Mouse (Mus musculus) thymus, postnatal 4 days (tissue): ENCODE measurements around the gene Il15.
A peak's percentile ranks its signal among the peaks of the same experiment; 100 is the strongest.

Experiments
- DNase-seq: peaks from one replicate; pipeline ENCODE4 v3.0.0; 2021

The Il15 gene

DNA sequence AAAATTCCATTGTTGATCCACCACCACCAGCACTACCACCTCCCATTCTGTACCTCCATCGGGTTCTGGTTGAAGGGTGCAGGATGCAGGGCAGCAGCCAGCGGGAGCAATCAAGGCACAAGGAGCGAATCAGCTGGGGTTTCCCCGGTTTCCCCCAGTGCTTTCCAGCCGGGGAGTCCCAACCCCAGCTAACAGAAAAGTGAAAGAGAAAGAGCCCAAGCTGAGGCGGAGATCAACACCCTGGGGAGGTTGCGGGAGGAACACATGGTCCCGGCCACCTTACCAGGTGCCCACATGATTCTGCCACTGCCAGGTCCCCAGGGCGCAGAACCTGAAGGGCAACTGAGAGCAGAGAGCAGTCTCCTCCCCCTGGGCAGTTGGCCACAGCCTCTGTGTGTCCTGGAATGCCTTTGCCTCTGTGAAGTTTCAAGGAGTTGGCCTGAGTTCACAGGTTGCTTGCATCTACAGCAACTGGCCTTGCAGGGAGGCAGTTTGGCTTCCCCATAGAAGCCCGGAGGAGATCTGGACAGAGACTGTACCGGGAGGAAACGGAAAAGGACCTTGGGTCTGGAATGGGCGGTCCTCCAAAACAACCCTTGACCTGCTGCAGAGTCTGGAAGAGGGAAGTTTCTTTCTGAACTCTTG lies at the start of gene Il15:
Gene Il15 (minus strand): TSS at position 537 of the 645 bp plus-strand sequence.
- DNase-seq: peak; percentile 23

DNA sequence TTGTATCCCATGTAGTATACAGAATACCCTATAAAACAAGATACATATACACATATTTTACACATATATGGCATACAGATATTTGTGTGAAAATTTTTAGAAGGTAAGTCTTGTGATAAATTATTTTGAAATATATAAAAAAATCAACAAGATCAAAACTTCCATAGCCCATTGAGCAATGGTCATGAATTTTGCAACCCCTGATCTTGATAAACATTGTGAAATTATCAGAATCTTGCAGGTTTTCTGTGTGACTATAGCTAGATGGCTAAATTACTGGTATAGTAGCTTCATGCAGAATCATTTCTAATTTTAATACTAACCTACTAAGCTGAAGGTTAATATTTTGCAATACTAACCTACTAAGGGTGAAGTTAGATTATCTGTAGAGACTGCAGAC lies 41.9 kb upstream of the Il15 start:
- DNase-seq: no peak

DNA sequence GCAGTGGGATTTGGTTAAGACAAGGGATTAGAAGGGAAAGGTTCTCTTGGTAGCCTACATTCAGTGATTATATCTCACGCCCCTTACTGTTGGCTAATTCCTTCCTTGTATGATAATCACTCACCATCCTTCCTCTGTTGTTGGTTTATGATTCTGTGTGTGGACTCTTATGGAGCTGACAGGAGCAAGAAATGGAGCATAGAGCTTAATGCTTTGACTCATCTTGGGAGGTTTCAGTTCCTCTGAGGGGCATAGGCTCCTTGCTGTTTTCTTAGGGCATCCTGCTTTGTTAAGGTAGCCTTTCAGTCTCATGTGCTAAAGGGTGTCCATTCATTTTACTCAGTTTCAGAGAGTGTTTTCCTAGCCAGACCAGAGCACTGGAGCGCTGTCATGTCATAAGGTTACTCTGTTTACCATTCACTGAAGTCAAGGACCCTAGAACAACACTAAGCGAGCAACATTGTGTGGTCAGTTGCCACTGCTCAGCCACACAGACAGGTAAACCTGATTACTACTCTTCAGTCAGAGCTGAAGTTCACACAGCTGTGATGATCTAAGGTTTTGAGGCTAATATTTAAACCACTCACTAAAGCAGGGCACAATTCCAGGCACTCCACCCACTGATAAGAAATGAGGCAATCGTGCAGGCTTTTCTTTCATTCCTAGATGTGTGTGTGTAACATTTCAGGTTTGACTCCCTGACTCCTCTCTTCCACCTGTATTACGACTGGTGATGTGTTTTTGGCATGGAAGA lies 13.7 kb upstream of the Il15 start:
- no peak for DNase-seq

DNA sequence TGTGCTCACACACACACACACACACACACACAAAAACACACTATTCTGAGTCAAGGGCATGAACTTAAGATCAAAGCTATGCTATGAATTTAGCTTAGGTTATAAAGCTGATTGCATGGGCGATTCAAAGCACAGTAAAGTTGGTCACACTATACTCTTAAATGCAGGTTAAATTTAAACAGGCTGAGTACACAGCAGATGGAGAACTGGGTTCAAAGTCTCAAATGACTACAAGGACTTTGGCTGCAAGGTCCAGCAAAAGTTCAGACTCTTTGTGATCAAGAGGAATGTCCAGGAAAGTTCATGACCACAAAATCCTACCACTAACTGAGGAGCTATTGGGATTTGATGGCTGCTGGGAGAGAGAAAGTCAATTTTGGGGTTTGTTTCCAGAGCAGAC lies 12.5 kb upstream of the Il15 start:
- DNase-seq: no peak

DNA sequence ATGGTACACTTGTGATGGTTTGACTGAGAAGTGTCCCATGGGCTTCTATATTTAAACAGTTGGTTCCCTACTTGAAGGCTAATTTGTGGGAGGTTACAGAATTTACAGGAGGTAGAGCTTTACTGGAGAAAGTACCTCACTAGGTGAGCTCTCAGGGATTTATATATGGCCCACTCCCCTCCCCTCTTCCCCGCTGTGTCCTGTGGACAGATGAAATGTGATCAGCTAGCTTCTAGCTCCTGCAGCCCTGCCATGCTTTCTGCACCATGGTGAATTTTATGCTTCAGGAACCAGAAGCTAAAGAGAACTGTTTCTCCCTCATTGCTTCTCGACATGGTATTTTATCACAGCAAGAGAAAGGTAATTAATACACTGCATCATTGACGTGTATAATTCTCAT lies 7.1 kb upstream of the Il15 start:
- DNase-seq: no peak

DNA sequence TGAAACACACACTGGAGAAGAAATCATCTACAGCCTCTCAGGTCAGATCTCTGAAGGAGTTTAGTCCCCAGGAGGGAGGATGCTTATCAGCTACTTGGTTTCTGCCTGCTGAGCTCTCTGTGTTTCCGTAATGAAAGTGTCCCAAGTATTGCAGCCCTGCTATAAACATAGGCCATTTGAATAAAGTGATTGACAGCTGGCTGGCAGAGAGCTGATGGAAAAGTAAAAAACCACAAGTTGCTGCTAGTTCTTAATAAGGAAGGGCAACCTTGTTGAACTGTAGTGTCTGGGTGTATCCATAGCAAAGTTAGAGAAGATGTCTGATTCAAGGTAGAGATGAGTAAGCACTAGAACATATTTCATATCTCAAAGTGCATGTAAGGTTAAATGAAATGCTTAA lies 4.0 kb upstream of the Il15 start:
- no peak for DNase-seq

DNA sequence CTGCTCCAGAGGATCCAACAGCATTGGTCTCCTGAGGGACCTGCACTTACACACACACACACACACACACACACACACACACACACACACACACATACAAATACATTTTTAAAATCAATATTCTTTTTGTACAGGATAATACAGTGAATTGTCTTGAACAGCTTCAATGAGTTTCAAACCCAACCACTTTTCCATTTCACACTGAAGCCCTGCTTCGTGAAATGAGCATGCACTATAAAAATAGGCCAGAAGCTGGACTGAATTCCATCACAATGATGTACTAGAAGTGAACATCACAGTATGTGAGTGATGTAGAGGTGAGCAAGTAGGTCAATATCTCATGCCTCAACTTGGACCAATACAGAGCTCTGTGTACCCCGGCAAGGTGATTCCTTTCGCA lies 1.0 kb upstream of the Il15 start:
- DNase-seq: no peak

DNA sequence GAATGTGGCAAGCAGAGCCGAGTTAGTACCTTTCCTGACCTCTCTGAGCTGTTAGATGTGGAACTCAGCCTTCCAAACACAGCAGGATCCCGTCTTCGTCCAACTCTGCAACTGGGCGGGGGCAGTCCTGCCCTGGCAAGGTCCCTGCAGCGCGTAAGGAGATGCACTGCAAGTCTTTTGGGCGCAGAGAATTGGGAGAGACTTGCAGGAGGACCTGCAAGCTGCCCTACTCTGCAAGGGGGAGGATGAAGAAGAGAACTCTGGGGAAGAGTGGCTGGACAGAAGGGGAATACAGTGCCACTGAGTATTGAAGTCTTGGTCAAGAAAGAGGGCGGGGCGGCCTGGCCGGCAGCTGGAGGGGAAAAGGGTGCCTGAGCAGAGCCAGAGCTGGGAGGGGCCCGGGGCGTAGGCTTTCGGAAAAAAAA lies 749 bp downstream of the Il15 start:
- DNase-seq: peak; percentile 16

DNA sequence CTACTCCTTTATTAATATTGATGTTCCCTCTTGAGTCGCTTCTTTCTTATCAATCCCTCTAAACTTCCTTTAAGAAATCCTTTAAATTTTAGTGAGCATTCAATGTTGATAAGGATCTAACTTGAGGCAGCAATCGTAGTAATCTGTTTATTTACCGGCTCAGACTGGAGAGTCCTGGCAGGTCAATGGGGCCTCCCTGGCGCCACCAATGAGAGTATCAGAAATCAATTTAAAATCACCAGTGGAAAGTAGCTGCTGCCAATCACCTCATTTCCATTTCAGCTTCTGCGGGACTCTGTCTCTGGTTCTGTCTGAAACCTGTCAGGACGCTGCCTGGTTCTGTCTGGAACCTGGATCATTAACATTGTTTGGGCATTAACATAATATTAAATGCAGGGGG lies 1.5 kb downstream of the Il15 start:
- no peak for DNase-seq

DNA sequence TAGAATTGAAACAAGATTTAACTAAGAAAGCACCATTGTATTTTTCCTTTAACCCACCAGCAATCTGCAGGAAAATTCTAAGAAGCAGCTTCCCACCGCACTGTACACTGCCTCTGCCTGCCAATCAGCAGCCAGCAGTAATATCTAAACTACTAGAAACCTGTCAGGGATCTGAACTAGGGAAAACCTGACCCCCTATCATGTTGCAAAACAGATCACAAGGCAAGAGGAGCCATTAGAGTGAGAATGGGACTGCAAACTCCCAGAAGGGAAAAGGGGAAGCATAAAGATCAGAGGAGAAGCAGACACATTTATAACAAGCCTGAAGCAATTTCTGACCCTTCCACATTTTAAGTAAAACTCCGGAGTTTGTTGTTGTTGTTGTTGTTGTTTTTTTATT lies 2.0 kb downstream of the Il15 start:
- no peak for DNase-seq

DNA sequence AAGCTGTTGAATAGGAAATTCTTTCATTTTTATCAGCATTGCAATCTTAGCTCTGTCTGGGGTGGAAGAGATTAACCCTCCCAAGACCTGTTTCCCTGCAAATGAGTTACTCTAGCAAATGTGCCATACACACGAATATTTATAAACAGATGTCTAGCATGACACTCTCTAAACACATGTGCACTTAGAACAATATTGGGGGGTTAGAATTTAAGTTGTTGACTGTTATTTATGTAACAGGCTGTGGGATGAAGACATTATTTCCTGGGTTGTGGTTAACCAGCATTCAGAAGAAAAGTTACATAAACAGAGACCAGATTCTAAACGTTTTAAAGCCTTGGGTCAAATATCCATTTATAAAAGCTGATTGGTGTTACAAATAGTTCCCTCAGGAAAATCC lies 2.6 kb downstream of the Il15 start:
- DNase-seq: no peak

DNA sequence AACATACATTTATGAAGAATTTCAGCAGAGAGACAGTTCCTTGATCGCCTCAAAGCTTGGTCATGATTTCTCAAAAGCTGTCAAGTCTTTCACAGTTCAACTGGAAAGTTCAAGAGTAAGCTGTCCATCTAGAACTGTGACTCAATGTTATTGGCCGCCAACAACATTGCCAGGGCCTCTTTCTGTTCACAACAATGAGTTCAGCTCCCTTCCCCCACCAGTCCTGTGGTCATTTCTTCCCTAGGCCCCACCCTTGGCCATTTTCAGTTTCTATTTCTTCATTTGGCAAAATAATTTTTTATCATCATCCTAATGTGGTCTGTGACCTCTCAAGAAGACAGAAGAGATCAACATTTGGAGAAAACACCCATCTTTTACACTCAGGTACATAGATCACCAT lies 4.5 kb downstream of the Il15 start:
- DNase-seq: no peak

DNA sequence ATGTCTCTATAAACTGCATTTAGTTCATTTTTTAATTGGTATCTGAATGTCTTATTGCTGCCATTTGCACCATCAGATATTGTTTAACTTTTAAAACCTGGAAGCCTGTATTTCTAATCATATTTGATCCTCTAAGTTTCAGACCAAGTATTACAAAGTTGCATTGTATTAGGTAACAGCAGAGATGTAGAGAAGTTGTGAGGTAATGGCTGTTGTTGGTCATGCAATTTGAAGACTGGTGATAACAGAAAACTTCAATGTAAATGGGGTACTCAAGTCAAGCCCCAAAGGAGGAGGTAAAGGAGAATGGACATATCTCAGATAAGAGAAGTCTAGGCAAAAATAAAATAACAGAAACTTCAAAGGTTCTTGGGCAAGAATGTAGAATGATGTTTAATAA lies 11.8 kb downstream of the Il15 start:
- DNase-seq: no peak

DNA sequence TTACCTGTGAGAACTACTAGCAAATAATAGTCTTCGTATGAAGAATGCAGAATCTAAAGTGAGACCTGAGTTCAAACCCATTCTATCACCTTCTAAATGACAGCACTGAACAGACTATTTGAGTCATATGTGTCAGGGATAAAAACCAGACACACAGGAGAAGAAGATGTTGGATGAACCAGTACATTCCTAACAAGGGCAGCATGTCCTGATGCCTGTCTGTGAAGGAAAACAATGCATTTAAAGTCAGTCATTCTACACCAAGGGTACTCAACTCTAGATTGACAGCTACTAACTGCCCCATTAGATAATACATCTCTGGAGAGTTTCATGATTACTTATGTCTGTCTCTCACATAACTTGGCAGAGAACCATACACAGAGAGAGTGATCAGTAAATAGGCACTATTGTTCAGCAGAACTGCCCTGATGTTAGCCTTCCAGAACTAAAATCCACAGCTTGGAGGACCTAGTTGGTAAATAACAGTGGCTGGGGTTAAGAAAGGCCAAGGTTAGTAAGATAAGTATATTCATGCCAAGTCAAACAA lies 14.6 kb downstream of the Il15 start:
- no peak for DNase-seq

DNA sequence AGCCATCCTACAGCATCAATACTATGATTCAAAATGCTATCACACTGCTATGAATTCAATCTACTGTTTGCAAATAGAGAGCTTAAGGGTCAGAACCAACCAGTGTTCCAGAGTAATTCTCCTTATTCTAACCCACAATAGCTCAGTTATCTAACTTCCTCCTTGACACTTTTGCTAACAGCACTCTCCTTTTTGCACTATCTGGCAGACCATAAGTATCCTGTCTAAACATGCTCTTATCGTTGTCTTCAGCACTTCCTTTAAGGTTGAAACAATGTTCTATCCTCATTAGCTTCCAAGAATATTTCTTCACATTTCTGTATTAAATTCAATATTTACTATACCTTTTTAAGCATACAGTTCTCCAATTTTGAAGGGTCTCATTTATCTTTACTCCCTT lies 15.4 kb downstream of the Il15 start:
- DNase-seq: no peak

DNA sequence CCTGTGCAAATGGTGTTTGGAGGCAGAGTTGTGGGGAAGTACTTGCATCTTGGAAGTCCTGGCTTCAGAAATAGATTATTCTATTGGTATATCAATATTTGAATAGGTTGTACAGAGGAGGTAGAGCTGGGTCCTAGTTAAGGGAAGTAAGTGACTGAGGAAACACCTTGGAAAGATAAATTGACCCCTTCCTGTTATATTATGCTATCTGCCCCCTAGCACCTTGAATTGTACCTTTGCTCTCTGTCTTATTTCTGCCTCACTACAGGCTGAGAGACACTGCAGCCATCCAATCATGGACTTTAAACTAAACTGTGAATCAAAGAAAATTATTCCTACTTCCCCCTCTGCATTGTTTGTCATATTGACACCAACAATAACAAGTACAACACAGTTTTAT lies 17.2 kb downstream of the Il15 start:
- DNase-seq: no peak

DNA sequence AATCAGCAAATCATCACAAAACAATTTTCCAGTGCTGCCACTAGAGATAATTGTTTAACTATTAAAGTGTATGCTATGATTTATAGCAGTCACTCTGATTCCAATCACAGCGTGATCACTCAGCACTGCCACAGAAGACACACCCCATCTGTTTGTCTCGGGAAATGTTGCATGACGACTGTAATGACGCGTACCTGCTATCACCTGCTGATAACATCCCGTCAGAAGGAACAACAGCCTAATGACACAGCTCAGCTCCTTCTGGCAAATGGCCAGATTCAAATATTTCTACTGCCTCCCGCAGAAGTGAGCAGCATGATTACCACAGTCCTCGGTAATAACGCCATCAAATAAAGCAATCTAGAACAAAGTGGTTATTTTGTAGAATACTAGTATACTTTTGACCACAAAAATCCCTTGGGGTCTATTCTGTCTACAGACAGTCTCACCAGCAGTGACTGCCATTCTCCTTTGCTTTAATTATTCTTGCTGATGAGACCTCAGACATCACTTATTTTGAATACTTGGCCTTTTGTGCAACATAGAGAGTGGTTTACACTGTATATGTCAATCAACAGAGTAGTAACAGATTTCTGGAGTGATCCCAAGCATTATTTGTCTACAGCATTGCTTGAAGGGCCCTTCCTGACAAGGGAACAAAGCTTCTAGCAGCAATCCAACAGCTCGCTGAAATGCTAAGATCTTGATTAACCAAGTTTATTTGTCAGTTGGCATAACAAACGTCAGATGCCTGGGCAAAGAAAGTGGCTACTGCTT lies 18.4 kb downstream of the Il15 start:
- no peak for DNase-seq

DNA sequence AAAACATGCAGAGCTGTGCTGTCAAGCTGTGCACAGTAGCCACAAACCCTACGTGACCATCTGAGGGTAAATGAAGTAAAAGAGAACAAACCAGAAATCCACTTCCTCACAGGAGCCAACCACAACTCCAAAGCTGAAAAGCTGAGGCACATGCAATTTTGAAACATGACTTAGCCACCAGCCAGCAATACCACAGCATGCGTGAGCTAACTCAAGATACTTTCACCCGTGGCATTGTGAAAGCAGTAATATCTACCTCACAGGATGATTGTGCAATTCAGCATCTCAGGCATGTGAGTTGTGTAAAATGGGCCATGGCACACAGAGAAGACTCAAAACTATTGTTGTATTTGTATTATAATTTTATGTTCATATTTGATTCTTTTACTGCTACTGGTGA lies 19.7 kb downstream of the Il15 start:
- no peak for DNase-seq

DNA sequence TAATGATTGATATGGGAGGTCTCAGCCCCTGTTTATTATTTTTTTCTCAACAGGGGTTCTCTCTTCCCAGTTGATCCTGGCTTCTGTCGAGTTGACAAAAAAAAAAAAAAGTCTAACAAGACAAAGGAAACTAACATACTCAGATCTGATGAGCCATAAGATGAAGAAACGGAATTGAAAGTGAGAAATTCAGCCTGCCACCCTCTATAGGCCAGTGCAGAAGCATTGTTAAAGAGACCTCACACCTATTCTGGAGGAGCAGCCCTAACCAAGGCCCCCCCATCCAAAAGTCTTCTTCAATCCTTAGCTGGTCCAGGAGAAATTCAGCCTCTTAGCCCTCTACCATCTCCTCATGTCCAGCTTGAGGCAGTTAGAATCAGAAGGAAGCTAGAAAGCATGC lies 20.7 kb downstream of the Il15 start:
- DNase-seq: no peak

DNA sequence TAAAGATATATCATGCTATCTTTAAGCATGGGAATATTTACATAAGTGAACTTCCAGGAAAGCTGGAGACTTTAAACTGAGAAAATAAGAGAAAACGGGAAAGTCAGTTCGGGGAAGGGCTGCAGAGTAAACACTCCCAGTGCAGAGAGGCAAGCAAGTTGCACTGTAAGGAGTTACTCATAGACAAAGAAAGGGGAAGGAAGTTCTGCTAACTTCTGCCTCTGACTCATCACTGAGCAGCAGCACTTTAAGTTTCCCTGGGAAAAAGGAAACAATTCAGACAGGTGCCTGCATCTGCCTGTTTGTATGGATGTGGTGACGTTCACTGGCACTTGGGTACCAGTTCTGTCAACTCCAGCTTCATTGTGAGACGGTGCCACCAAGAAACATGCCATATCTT lies 28.6 kb downstream of the Il15 start:
- no peak for DNase-seq

DNA sequence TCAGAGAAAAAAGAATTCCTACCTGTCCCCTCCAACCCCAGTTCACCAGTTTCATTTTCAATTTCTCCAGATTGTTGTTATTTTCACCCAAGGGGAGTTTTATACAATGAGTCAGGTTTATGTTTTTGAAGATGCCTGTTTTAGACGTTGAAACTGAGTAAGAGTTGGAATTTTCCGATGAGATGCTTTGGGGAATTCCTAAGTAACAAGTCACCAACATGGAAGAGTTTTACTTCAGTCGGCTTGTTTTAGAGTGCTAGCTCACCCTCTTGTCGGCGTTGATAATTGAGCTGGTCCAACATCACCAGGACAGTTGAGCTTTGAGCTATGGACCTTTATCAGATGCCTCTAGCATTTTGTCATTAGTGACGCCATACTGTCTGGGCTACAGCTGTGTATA lies 30.2 kb downstream of the Il15 start:
- DNase-seq: no peak

DNA sequence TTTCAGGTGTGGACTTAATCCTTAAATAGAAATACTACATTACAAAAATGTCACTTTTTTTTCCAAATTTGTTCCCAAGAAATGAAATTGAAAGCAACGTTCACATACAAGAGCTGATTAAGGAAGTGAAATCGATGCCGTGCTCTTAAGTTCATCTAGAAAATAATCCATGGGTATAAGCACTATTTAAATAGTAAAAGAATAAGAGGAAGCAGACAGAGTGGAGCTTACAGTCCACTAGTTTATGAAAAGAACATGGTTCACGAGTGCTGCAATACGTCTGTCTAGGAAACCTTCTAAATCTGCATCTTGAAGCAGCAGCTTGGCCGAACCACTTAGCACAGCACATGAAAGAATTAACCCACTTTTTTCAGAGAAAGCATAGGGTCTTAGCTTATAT lies 32.4 kb downstream of the Il15 start:
- no peak for DNase-seq

DNA sequence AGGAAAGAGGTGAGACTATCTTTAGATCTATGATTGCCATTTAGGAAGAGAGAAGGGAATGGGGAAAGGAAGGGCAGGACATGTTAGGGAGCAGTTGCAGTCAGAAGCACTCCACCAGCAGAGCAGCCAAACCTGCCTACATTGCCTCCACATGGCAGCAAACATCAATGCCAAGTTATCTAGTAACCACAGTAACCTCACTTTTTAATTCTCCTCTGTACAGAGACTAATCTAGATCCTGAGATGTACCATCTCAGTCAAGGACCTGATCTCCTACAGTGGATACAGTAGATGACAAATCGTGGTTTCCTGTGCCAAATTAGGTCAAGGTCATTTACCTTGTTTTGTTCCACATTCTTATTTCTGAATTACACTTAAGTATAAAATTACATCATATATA lies 42.0 kb downstream of the Il15 start:
- DNase-seq: no peak

DNA sequence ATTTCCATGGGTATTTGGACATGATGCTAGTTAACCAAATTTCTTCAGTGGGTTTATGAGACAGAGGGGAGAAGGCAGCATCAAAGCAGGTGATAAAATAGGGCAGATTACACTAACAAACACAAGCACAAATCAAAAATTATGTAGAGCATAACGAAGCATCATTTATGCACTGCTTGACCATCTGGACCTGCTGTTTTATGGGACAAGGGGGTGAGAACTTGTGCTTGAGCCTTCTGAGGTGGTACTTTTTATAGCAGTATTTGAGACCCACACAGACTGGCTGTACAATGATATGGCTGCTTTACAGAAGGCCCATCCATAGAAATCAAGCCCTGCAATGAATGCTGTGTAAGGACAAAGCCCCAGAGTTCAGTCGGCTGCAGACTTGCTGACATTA lies 46.9 kb downstream of the Il15 start:
- DNase-seq: no peak
